Mouse (Mus musculus) kidney, adult 2 months (tissue): Measurements from ENCODE around the gene Dnajb4.

Experiments used
- CTCF ChIP-seq: fragments of 200-500 bp; conservative IDR thresholded peaks from 2 replicates; pipeline ENCODE4 v1.5.1; 2011; ENCODE audit warnings: low read depth, mild to moderate bottlenecking, control low read depth, low read length, moderate library complexity, mixed read lengths; ENCODE audit not compliant: insufficient read depth, insufficient read length
- POLR2A ChIP-seq: fragments of 200-500 bp; IDR thresholded peaks from one replicate; pipeline ENCODE4 v1.6.1; 2011; ENCODE audit warnings: low read depth, low read length, control low read depth

GRCm38 (mm10) chr3:152170407-152170806 is 39.7 kb downstream of the Dnajb4 start:
- TF ChIP-seq POLR2A (no peak), CTCF (no peak)
